Mouse (Mus musculus) NIH3T3 (cell line): Measurements from ENCODE around the gene Arhgap35.

ENCODE experiments used
- DNase-seq: peaks from one replicate; pipeline ENCODE4 v3.0.0-alpha.2; 2012; ENCODE audit warnings: low read depth

Arhgap35 gene

GRCm38 (mm10) chr7:16604141-16604540, 10.7 kb downstream of the Arhgap35 start:
- DNase-seq = no peak

GRCm38 (mm10) chr7:16601683-16602102, 13.1 kb downstream of the Arhgap35 start:
- peak; percentile 46 for DNase-seq

- DNase-seq = no peak
Observed at GRCm38 (mm10) chr7:16599006-16599405, 15.8 kb downstream of the Arhgap35 start.

DNA sequence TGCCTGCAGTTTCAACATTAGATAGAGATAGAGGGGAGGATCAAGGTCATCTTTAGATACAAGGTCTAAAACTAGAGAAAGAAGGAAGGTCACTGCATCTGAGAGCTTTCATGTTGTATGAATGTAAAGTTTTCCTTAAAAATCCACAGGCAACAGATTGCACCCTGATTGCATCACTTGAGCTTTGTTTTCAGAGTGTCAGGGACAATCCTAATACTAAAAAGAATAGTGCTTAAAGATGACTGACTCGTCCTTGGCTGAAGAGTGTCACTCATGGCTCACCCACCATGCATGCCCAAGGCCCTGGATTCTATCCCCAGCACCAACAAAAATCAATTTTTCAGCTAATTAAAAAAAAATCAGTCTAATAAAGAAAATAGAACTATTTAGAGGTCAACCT, 23.5 kb downstream of the Arhgap35 start:
- peak; percentile 45 for DNase-seq

- DNase-seq = no peak
Observed at GRCm38 (mm10) chr7:16587649-16588048, 27.1 kb downstream of the Arhgap35 start.

- DNase-seq = peak; percentile 19
Observed at GRCm38 (mm10) chr7:16584384-16584783, 30.4 kb downstream of the Arhgap35 start.

- DNase-seq = no peak
Observed at GRCm38 (mm10) chr7:16583775-16584174, 31.0 kb downstream of the Arhgap35 start.

DNA sequence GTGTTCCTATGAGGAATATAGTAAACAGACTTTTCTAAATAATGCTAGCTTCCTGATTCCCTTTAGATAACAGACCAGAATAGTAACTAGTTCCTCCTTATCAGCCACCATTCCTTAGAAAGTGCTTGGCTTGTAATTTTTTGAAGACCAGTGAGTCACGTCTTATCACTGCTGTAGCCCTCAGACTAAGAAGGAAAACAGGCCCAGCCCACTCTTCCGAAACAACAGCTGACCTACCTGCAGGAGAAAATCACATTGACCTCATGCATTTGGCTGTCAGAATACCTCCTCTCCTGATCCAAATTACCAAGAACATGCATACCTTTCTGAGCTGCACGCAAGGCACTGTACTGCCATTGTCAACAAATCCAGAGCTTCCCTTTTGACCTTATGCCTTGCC, 32.5 kb downstream of the Arhgap35 start:
- DNase-seq = no peak

GRCm38 (mm10) chr7:16581276-16582100, 33.3 kb downstream of the Arhgap35 start:
- DNase-seq = peak; percentile 11

DNA sequence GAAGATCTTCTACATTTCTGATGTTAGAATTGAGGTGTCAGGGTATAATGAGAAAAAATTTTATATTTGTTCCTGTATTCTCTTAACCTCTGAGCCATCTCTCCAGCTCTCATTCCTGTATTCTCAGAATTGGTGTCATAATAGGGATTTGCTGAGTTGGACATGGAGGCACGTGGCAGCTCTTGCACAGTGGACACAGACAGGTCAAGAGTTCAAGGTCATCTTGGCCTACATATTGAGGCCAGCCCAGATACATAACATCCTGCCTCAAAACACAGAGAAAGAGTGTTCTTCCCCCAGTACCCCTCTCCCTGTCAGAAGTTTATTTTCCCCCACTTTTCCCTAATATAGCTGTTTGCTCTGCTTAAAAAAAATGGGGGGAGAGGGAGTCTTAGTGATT, 38.1 kb downstream of the Arhgap35 start:
- DNase-seq = no peak

DNA sequence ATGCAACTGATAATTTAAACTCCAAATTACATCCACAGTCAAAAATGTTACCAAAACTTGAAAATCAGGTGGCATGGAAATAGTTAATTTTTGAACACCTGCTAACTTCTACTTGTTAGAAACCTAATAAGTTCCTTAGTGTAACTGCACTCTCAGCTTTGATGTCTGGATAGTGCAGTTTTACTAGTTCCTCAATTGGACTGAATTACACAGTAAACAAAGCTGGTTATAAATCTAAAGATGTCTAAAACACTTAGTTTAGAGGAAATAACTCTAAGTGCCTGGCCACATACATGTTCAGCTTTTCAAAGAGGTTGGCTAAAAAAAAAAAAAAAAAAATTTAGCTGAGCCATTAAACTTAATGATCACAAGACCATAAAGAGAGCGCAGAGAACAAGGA, 43.6 kb downstream of the Arhgap35 start:
- no peak for DNase-seq

GRCm38 (mm10) chr7:16570737-16571136, 44.1 kb downstream of the Arhgap35 start:
- DNase-seq = peak; percentile 25

DNA sequence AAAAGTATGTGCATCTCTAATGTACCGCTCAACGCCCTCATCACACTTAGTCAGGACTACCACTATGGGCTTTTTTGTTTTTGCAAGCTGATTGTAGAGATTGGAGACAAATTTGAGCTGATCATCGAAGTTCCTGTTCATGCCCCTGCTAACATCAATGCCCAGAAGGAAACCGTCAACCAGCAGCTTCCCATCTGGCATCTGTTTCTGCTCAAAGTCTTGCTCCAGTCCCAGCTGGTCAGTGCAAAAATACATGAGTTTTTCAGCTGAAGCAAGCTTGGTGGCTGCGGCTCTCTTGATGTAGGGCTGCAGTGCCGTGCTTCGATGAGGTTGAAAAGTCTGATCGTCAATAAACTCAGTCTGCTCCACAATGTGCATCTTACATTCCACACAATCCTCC, 50.3 kb downstream of the Arhgap35 start:
- no peak for DNase-seq

GRCm38 (mm10) chr7:16557783-16558538, 56.8 kb downstream of the Arhgap35 start:
- DNase-seq = no peak

GRCm38 (mm10) chr7:16557251-16557650, 57.5 kb downstream of the Arhgap35 start:
- DNase-seq = peak; percentile 65

DNA sequence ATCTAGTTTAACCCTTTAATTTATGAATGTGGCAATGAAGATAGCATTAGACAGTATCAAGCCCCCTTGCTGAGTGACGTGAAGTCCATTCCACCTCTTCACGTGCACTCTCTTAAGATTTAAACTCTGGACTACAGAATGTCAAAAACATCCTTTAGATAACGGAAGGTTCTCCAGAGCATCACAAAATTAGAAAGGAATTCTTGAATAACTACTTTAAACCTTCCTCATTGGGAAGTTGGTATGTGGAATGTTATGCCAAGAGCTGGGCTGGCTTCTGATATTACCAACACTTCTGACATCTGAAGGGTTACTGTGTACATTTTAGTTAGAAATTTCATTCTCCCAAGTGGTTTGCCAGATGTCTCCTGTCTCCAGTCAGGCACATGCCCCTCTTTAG, 60.6 kb downstream of the Arhgap35 start:
- DNase-seq = no peak

GRCm38 (mm10) chr7:16551581-16551980, 63.2 kb downstream of the Arhgap35 start:
- no peak for DNase-seq

GRCm38 (mm10) chr7:16549299-16549698, 65.5 kb downstream of the Arhgap35 start:
- DNase-seq = no peak

DNA sequence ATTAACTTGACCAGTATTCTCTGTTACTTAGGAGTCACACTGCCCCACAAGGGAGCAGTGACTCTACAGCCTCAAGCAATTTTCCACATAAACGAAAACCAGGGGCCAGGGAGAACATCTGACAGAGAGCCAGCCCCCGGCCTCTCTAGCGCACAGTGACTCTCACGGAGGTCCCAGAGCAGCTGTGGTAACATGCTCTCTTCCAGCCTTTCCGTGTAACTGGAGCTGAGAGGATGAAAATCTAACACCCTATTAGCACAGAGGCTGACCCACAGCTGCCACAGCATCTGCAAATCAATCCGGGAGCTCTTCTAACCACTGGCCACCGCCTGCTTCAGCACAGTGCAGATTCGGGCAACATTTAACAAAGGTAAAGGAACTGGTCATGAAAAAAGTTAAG, 70.0 kb downstream of the Arhgap35 start:
- DNase-seq = peak; percentile 12

DNA sequence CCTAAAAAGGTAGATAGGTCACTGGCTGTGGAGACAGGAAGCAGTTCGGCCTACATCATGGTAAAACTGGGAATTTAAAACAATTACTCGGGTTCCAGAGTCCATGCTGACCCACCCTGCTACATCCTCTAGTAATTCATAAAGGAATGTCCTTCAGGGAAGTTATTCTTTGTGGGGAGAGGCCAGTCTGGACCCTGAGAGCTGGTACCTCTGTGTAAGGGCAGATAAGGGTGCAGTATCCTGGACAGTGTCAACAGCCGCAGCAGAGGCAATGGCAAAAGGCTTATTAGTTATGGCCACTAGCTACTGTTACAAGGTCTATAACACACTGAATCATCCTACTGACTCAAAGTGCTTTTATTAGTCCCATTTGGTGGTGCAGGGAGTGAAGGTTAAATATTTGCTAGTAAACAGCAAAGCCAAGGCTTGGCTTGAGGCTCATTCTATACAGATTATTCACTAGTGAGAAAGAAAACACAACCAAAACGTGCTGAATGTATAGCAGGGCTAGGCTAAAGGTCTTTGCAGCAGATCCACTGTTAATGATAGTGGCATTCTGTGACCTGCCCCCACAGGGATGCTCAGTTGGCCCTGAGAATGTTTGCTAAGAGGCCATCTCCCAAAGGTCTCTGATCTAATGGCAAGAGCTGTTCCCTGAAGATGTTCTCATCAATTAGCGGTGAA, 77.4 kb downstream of the Arhgap35 start:
- DNase-seq = no peak

DNA sequence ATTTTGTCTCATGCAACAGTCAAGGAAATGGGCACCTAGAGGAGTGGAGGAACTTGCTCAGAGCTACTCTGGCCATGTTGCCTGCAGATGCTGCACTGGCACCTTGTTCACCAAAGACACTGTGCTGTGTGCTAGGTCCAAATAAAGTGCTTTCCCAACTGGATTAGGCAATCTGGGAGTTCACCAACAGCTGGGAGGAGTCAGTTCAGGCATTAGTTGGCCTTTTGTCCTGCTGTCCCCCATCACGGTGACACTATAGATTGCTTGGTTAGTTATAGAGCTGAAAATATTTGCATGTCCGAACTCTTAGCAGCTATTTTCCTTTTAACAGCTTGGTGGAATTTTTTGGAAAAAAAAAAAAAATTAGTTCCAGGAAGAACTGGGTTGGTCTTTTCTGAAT, 88.8 kb downstream of the Arhgap35 start:
- peak; percentile 28 for DNase-seq

GRCm38 (mm10) chr7:16525448-16525847, 89.3 kb downstream of the Arhgap35 start:
- no peak for DNase-seq

DNA sequence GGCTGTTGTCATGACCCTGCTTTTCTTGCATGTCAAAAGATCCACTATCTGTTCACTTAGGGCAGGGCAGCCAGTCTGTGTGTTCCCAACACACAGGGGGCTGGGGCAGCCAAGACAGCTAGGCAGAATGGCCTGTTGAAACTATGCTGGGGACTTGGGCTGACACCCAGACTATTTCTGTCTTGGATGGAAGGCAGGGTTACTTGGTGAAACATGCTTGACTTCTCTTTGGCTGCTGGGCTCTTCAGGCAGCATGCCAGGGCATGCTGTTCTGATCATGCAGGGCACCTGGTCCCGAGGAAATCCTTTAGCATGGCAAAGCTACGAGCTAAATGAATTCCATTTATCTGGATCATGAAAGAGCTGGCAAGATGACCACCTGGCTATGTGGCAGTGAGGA, 90.5 kb downstream of the Arhgap35 start:
- peak; percentile 65 for DNase-seq
